In the genomic region with DNA sequence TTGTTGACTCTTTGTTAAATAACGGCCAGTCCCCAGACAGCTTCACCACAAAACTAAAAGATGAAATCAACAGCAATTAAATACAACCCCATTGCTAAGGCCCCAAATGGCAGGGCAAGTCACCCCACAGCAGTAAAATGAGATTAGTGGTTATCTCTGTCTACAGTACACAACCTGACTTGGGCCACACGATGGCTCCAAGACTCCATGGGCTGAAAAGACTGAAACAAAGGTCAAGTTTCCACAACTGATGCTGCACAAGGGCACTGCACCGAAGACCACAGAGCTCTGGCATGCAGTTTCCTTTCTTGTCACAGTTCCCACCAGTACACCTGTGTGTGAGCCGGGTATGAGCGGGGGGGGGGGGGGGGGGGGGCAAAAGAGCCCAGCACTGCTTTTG, we compare ENCODE assay signal across 23 mouse cellular contexts. TPM values are rescaled to one million over a fixed set of nuclear protein-coding genes. Genes with fewer than 3 reads are reported as not detected.
A peak's percentile ranks its signal among the peaks of the same experiment; 100 is the strongest.
DNase-seq lines count a peak whose midpoint lies in the region; ATAC-seq and TF ChIP-seq lines count a peak whose summit lies in the region.
"Had no signal": no experiment of that assay in that cellular context is flagged by ENCODE, and none has a peak within 500 bp of the region (broad histone marks: within the 10 kb centered on the region; RNA-seq: fewer than 3 reads in every experiment).

No protein-coding gene starts in this region.

- no peaks in the 10 kb centered on the region for H3K36me3 ChIP-seq in intestine, postnatal 0 days (ENCODE audit: control insufficient read depth, insufficient read depth)
- H3K36me3 ChIP-seq in intestine, embryonic 16.5 days (ENCODE audit: control insufficient read depth, insufficient read depth, low read length): no peaks in the 10 kb centered on the region
- no peaks in the 10 kb centered on the region for H3K36me3 ChIP-seq in lung, postnatal 0 days (ENCODE audit: insufficient read depth, low read length)
- H3K36me3 ChIP-seq: embryonic facial prominence, embryonic 12.5 days; G1E; limb, embryonic 12.5 days; liver, embryonic 13.5 days; neural tube, embryonic 15.5 days had no signal

- no peaks in the 10 kb centered on the region for H3K27me3 ChIP-seq in intestine, postnatal 0 days (replicated peaks; ENCODE audit: control insufficient read depth, insufficient read depth, low read length)
- H3K27me3 ChIP-seq in intestine, embryonic 16.5 days (replicated peaks; ENCODE audit: control insufficient read depth, insufficient read depth, low read length): no peaks in the 10 kb centered on the region
- H3K27me3 ChIP-seq in lung, postnatal 0 days (replicated peaks; ENCODE audit: insufficient read depth, low read length): no peaks in the 10 kb centered on the region
- H3K27me3 ChIP-seq in Patski: no peaks in the 10 kb centered on the region
- H3K27me3 ChIP-seq: embryonic facial prominence, embryonic 12.5 days; limb, embryonic 12.5 days; liver, embryonic 13.5 days; neural tube, embryonic 15.5 days had no signal

- H3K9me3 ChIP-seq in intestine, postnatal 0 days (ENCODE audit: control insufficient read depth): no peaks in the 10 kb centered on the region
- no peaks in the 10 kb centered on the region for H3K9me3 ChIP-seq in intestine, embryonic 16.5 days (ENCODE audit: control insufficient read depth, low read length)
- no peaks in the 10 kb centered on the region for H3K9me3 ChIP-seq in lung, postnatal 0 days (ENCODE audit: low read length)
- H3K9me3 ChIP-seq: embryonic facial prominence, embryonic 12.5 days; G1E; limb, embryonic 12.5 days; liver, embryonic 13.5 days; neural tube, embryonic 15.5 days had no signal

- no peak for DNase-seq in lung, postnatal 0 days (ENCODE audit: low spot score)
- no peak for DNase-seq in lung, adult 2 months
- no peak for DNase-seq in Patski (ENCODE audit: low read depth, low spot score)
- no peak for DNase-seq in cerebellum, postnatal 4 days (ENCODE audit: low spot score in 2 of 2)
- DNase-seq: adrenal gland, adult 2 months; cerebellum, adult 11 months; cerebellum, adult 9-11 months; forebrain, postnatal 0 days; gastrocnemius, postnatal 36 days; heart, postnatal 4 days; kidney, adult 18-20 months; kidney, postnatal 14 days; liver, embryonic 13.5 days; right cerebral cortex, postnatal 25 days; thymus, postnatal 14 days had no signal

- TF ChIP-seq POLR2A in lung, adult 2 months (IDR thresholded peaks at IDR 0.05; ENCODE audit: borderline replicate concordance, extremely low read depth, low read depth, low read length): no peak

- in situ Hi-C loops in Patski (cut with MboI; ENCODE audit: low pct_unique_long_range_greater_than_20kb): no loop called here

- no peak for TF ChIP-seq EP300 in lung, postnatal 0 days (IDR thresholded peaks at IDR 0.05)

- POLR2A ChIA-PET in Patski (lab: Charles Lee): interaction anchor here (0.7 kb wide), 1 partner anchor 128 kb away, joined by 5 read pairs; no protein-coding TSS in a partner anchor

- H3K27ac ChIP-seq in intestine, postnatal 0 days (ENCODE audit: low read depth, low read length): no peak overlapping the region
- H3K27ac ChIP-seq in intestine, embryonic 16.5 days (ENCODE audit: low read length): no peak overlapping the region
- H3K27ac ChIP-seq in lung, postnatal 0 days (ENCODE audit: low read length): no peak overlapping the region
- H3K27ac ChIP-seq: embryonic facial prominence, embryonic 12.5 days; limb, embryonic 12.5 days; liver, embryonic 13.5 days; macrophage; neural tube, embryonic 15.5 days had no signal

- H3K4me3 ChIP-seq in intestine, postnatal 0 days (ENCODE audit: low read depth, low read length): no peak overlapping the region
- no peak overlapping the region for H3K4me3 ChIP-seq in intestine, embryonic 16.5 days (ENCODE audit: low read length)
- H3K4me3 ChIP-seq in lung, postnatal 0 days (ENCODE audit: low read depth, low read length): no peak overlapping the region
- no peak overlapping the region for H3K4me3 ChIP-seq in lung, adult 2 months (replicated peaks; ENCODE audit: extremely low read depth, low read depth, low read length)
- H3K4me3 ChIP-seq: embryonic facial prominence, embryonic 12.5 days; limb, embryonic 12.5 days; liver, embryonic 13.5 days; neural tube, embryonic 15.5 days had no signal

- CTCF ChIA-PET in Patski (lab: Charles Lee): interaction anchor here (1.1 kb wide), 1 partner anchor 13 kb away, joined by 3 read pairs; no protein-coding TSS in a partner anchor

- no peaks in the 10 kb centered on the region for H3K4me1 ChIP-seq in intestine, postnatal 0 days (replicated peaks; ENCODE audit: control insufficient read depth, insufficient read depth, low read length)
- H3K4me1 ChIP-seq in intestine, embryonic 16.5 days (ENCODE audit: control insufficient read depth, insufficient read depth, low read length): no peaks in the 10 kb centered on the region
- no peaks in the 10 kb centered on the region for H3K4me1 ChIP-seq in lung, postnatal 0 days (ENCODE audit: insufficient read depth, low read depth, low read length)
- H3K4me1 ChIP-seq in lung, adult 2 months (ENCODE audit: control insufficient read depth, insufficient read depth, low read length): no peaks in the 10 kb centered on the region
- H3K4me1 ChIP-seq: embryonic facial prominence, embryonic 12.5 days; limb, embryonic 12.5 days; liver, embryonic 13.5 days had no signal

- H3K9ac ChIP-seq in intestine, postnatal 0 days (ENCODE audit: low read depth, low read length): no peak overlapping the region
- no peak overlapping the region for H3K9ac ChIP-seq in intestine, embryonic 16.5 days (ENCODE audit: low read depth, low read length)
- no peak overlapping the region for H3K9ac ChIP-seq in lung, postnatal 0 days (replicated peaks; ENCODE audit: low read depth)
- H3K9ac ChIP-seq: embryonic facial prominence, embryonic 12.5 days; forebrain, postnatal 0 days; limb, embryonic 12.5 days; liver, embryonic 13.5 days; neural tube, embryonic 15.5 days had no signal

- WGBS in intestine, postnatal 0 days: 29% methylated on average over 4 of the region's 5 CpGs
- 41% methylated on average over 4 of the region's 5 CpGs for WGBS in intestine, embryonic 16.5 days
- 67% methylated on average over 3 of the region's 5 CpGs for WGBS in lung, postnatal 0 days
- 69% methylated on average over 3 of the region's 5 CpGs for WGBS in lung, adult 2 months

- no peak overlapping the region for H3K4me2 ChIP-seq in intestine, postnatal 0 days (replicated peaks; ENCODE audit: low read depth)
- no peak overlapping the region for H3K4me2 ChIP-seq in intestine, embryonic 16.5 days (ENCODE audit: low read depth, low read length)
- no peak overlapping the region for H3K4me2 ChIP-seq in lung, postnatal 0 days (replicated peaks; ENCODE audit: low read depth, low read length)
- H3K4me2 ChIP-seq: embryonic facial prominence, embryonic 12.5 days; limb, embryonic 12.5 days; liver, embryonic 13.5 days; neural tube, embryonic 15.5 days had no signal

- TF ChIP-seq CTCF in intestine, postnatal 0 days (IDR thresholded peaks at IDR 0.05; ENCODE audit: low read depth): peak; percentile 75
- TF ChIP-seq CTCF in lung, postnatal 0 days (IDR thresholded peaks at IDR 0.05): peak; percentile 34
- no peak for TF ChIP-seq CTCF in lung, adult 2 months (IDR thresholded peaks at IDR 0.05; ENCODE audit: insufficient read depth, low read length)
- TF ChIP-seq CTCF in Patski (IDR thresholded peaks at IDR 0.05): peak; percentile 52

- ATAC-seq in intestine, postnatal 0 days: no peak
- no peak; the same call in 1 of the 2 replicates for ATAC-seq in intestine, embryonic 16.5 days
- no peak for ATAC-seq in lung, postnatal 0 days
- no peak for ATAC-seq in Patski
- peak; percentile 98 for ATAC-seq in megakaryocyte-erythroid progenitor cell, adult 5-6 weeks (replicated peaks; ENCODE audit: low FRiP score, low TSS enrichment, poor library complexity, severe bottlenecking)
- ATAC-seq: forebrain, postnatal 0 days had no signal

RNA-seq across cellular contexts. Expression of a gene that starts 50.6 kb away (rescaled TPM):
- polyA plus RNA-seq in intestine, postnatal 0 days (2015; fragmentation: Nextera tagmentation; extraction: Ambion mirVana): 0.57 and 0.84 TPM in 2 replicates
- 0.35 and 0.42 TPM in 2 replicates for polyA plus RNA-seq in intestine, embryonic 16.5 days (2015; fragmentation: Nextera tagmentation; extraction: Ambion mirVana)
- 0.18 and 0.26 TPM in 2 replicates for polyA plus RNA-seq in lung, postnatal 0 days (2015; fragmentation: Nextera tagmentation; extraction: Ambion mirVana)
- 0.26 and 0.31 TPM in 2 replicates for polyA plus RNA-seq in lung, adult 2 months (2012; rRNA removed)
- polyA plus RNA-seq in Patski (2021): 0.03 TPM
- not detected in 2 replicates for total RNA-seq in megakaryocyte-erythroid progenitor cell, adult 5-6 weeks (2014; fragmentation: Nextera tagmentation)
- not detected in 2 replicates for total RNA-seq in megakaryocyte-erythroid progenitor cell, adult 5-6 weeks (2017)
- total RNA-seq: gastrocnemius, postnatal 36 days had no signal
- polyA plus RNA-seq: G1E had no signal
